Mouse (Mus musculus) lung, adult 2 months (tissue): ENCODE data around the gene E030025P04Rik.

Experiments used
- CTCF ChIP-seq: fragments of 200-500 bp; IDR thresholded peaks from 2 replicates; pipeline ENCODE4 v1.5.1; 2011; ENCODE audit warnings: mild to moderate bottlenecking, low read length, control low read depth; ENCODE audit not compliant: insufficient read depth
- POLR2A ChIP-seq: fragments of 200-500 bp; IDR thresholded peaks from 2 replicates; pipeline ENCODE4 v1.6.1; 2011; ENCODE audit warnings: low read depth, mild to moderate bottlenecking, control low read depth, low read length, borderline replicate concordance; ENCODE audit errors: extremely low read depth

GRCm38 (mm10) chr11:109175376-109175969 is 31.3 kb upstream of the E030025P04Rik start:
- no peak for TF ChIP-seq CTCF
- no peak for TF ChIP-seq POLR2A
